Mouse (Mus musculus) B cell, adult 2 months (primary cell): ENCODE measurements around the gene Lrrc45.
"Not testable (repeated sequence)": the region's sequence is repeated elsewhere in the genome, so short reads cannot be mapped to it uniquely, and the experiment has no call there.

ENCODE experiments used
- DNase-seq, 2 experiments: peaks; one replicate each; pipeline ENCODE4 v3.0.0; 2022

The Lrrc45 gene

DNA sequence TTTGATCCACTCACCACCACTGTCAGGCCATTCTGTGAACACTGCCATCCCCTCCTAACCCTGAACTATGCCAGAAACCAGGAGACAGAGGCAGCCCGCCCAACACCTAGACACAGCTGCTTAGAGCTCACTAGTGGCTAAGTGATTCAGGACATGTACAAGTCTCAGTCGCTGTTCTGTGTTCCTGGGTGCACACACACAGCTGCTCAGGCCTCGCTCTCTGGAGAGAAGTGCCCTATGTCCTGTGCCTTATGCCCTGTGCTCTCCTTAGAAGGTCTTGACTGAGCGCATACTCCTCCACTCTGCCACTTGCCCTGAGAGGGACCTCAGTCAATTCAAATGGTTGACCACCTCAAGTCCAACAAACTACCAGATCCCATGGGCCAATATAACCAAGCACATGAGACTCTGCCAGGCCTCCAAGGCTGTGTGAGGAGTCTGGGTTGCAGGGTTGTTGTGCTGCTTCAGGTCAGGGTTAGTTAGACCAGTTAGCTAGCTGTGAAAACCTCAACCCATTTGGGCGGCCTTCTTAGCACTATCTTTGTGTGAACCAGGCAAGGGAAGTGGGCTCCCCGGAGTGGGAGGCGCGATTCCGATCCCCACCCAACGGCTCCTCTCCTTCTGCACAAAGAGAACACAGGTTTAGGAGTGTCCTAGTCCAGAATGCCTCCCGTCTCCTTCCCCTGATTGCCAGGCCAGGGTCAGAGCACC lies 15.0 kb downstream of the Lrrc45 start:
- no peak for DNase-seq

DNA sequence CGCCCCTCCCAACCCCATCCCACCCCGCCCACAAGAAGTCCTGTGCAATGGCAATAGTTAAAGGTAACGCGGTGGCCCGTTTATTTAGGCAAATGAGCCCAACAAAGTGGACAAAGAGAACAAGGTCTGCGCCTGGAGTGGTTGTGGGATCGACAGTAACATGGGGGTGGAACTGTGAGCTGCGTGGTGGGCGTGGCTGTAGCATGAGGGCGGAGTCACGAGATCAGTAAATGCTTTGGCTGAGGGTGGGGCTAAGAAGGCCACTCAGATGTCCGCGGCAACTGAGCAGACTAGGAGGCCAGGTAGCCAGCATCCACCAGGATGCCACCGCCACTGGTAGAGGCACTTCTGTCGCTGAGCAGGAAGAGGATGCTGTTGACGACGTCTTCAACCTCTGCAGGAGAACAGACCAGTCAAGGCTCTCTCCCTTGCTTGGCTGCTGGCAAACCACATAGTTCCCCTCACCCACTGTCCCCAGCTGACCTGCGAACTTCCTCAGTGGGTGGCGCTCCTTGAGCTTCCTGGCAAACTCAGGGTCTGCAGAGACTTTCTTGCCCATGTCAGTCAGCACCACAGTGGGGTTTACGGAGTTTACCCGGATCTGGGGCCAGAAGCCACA lies 15.8 kb downstream of the Lrrc45 start:
- peak; percentile 57 to 63 for DNase-seq

DNA sequence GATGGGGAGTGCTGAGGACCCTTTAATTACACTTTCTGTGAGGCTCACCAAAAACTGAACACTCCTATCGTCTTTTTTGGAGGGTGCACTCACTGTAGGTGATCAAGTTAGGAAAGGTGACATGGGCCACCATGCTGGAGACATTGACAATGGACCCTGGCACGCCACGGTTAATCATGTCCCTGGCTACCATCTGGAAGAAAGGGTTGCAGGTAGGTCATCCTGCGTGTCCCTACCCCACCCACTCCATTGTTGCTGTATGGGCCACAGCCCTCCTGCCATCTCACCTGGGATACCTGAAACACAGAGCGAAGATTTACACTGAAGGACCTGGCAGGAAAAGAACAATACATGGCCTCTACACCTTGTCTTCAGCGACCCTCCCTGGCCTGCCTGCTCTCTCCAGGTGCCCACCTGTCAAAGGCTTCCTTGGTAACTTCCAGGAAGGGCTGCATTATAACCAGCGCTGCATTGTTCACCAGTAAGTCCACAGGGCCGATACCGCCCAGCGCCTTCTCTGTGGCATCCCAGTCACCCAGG lies 16.7 kb downstream of the Lrrc45 start:
- no peak for DNase-seq

DNA sequence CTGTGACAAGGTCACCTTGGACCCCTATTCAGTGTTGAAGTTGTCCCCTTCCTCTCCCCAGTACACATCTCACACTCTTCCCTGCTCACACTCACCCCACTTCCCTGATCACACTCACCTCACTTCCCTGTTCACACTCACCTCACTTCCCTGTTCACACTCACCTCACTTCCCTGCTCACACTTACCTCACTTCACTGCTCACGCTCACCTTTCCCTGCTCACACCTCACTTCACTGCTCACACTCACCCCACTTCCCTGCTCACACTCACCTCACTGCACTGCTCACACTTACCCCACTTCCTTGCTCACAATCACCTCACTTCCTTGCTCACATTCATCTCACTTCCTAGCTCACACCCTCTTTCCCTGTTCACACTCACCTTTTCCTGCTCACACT lies 17.7 kb downstream of the Lrrc45 start:
- no peak for DNase-seq

DNA sequence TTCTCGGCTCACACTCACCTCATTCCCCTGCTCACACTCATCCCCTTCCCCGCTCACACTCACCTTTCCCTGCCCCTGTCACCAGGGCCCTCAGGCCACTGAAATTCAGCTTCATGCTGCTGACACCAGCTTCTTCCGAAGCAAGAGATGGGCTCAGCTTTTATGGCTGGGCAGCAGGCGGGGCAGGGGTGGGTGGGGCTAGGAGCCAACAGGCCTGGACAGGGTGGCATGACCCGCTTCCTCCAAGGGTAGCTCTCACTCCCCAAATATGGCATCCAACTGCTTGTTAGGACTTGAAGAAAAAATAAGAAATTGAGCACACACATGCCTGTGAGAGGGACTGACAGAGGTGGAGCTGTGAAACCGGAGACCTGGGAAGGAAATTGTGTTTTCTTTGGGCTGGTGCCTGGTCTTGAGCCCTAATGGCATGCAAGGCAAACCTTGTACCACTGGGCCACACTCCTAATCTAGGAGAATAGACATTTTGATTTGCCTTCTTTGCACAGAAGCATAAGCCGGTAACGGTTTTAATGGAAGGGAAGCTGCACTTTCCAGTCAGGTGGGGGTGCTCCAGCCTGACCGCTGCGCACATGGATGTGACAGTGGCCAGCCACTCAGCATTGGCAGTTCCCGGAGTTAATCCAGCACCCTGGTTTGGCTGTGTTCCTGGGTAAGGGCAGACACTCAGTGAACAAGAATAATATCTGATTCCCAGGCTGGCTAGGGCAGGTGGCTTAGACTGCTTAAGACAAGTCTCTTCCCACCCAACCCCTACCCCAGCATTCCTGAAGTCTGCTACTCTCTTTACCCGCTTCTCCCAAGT lies 18.3 kb downstream of the Lrrc45 start, which contains the start of gene Cbr2:
Gene Cbr2 (minus strand): TSS at position 257 of the 823 bp plus-strand sequence.
- DNase-seq: no peak

DNA sequence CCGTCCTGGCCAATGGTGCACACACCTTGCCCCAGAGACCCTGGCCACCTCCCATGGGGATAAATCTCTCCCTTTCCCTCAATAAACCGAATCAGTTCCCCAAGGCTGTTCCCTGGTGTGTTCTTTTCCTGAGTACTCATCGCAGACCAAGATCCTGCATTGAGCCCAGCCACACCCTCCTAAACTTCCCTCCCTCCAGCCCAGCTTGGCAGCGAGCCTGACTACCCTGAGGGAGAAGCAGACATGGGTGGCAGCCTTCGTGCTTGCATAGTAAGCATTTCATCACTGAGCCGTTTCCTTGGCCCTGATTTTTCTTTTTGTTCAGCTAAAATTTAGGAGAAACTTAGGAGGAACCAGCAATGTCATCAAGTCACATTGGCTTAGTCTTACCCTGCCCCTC lies 19.8 kb downstream of the Lrrc45 start:
- DNase-seq: no peak

DNA sequence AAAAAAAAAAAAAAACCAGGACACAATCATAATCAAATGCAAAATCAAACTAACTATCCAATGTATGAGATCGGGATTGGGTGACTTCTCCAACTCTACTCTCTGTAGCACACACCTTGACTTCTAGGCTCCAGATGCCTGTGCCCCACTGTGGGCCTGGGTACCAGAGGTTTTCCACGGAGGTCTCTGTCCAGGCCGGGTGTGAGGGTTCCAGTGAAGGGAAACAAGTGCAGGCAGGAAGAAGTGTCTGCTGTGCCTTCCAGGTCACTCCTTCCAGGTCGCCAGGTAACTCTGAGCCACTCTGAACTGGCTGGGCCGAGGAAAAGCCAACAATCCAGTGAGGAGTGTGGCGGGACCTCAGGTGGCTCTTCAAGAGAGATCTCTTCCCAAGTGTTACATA lies 22.7 kb downstream of the Lrrc45 start:
- DNase-seq: no peak

DNA sequence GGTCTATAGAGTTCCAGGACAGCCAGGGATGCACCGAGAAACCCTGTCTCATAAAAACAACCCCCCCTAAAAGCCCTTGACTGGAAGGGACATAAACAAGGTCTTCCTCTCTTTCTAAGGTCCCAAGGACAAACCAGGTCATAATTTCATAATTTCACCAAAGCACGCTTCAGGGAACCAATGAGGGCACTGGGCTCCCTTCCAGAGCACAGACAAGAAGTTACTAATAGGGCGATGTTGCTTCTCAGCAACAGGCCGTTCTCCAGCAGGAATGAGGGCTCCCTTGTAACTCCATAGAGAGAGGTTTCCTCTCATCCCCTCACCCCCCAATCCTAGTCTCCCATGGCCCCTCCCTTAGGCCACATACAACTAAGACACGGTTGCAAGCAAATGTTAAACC lies 27.3 kb downstream of the Lrrc45 start:
- no peak for DNase-seq

DNA sequence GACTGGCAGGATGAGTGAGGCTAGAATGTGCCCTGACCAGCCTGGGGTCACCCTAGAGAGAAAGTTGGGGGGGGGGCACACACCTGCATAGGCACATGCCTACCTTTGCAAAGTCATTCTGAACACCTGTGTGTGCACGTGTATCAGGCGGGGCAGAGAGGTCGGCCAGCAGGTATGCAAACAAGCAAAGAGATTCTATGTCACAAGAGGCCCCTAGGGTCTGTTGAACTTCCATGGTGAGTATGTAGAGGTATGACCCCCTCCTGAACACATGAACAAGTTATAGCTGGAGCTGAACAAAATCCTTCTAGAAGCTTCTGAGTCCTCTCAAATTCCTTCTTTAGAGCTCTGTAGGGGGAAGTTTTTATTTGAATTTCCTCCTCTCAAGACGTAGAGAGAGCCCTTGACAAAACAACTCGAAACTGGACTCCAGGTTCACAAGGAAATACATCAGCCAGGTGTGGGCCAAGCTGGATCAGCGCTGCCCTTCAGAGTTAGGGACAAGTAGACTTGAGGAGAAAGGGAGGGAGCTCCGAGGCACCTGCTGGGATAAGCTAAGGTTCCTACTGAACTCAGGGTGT lies 30.5 kb downstream of the Lrrc45 start:
- no peak for DNase-seq

DNA sequence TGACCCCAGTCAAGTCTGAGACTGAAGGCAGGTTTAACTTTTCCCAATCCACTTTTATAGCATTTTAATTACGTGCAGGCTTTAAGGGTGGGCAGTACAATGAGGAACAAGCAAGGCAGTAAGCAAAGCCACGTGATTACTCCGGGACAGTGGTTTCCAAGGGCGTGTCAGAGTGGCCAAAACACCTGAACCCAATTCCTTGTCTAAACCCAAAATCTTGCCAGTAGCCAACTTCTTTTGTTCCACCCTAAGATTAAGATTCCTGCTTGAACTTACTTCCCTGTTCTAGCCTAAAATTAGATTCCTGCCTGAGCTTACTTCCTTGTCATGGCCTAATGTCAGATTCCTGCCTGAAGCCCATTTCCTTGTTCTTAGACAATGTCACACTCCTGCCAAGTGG lies 34.2 kb downstream of the Lrrc45 start:
- no peak for DNase-seq

DNA sequence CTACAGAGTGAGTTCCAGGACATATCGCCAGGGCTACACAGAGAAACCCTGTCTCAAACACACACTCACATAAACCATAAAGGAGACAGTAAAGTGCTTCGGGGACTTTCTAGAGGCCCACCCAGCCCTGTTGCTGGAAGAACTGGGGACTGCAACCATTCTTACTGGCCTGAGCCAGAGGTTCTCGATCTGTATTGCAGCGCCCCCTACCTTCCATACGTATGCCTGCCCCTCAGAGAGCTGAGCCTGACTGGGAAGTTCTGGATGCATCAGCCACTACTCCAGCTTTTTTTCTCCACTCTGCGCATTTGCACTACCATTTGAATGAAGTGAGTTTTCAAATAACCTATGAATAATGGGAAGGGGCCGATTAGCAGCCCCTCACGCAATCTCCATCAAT lies 35.7 kb downstream of the Lrrc45 start:
- DNase-seq: peak; percentile 71 to 74

DNA sequence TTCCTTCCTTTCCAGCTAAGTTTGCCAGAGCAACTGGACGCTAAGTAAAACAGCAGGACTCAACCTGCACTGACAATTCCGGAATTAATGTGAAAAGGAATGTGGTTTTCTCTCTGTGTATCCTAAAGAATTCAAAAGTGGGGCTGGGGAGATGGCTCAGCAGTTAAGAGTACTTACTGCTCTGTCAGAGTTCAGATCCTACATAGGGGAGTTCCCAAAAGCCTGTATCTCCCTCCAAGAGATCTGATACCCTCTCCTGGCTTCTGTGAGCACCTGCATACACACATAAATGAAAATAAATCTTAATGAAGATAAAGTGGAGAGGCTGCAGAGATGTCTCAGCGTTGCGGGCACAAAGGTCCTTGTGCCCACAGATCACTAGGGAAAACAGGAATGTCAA lies 37.9 kb downstream of the Lrrc45 start:
- DNase-seq: no peak

DNA sequence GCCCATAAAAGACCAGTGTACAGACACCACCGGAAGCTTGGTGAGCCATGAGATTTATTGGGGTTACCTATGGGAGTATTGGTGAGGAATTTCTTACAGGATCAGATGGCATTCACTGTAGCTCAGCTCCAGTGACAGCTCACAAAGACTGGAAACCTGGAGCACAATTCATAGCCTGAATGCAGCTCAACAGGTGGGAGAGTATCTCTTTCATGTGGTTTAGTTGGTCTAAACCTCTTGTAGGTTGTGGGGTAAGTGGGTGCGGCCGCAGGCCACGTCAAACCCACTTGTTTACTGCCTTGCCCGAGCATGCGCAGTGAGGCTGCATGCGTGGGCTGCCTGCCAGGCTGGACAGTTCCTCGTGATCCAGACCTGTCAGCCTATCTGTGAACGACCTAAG lies 46.5 kb downstream of the Lrrc45 start:
- DNase-seq: no peak

DNA sequence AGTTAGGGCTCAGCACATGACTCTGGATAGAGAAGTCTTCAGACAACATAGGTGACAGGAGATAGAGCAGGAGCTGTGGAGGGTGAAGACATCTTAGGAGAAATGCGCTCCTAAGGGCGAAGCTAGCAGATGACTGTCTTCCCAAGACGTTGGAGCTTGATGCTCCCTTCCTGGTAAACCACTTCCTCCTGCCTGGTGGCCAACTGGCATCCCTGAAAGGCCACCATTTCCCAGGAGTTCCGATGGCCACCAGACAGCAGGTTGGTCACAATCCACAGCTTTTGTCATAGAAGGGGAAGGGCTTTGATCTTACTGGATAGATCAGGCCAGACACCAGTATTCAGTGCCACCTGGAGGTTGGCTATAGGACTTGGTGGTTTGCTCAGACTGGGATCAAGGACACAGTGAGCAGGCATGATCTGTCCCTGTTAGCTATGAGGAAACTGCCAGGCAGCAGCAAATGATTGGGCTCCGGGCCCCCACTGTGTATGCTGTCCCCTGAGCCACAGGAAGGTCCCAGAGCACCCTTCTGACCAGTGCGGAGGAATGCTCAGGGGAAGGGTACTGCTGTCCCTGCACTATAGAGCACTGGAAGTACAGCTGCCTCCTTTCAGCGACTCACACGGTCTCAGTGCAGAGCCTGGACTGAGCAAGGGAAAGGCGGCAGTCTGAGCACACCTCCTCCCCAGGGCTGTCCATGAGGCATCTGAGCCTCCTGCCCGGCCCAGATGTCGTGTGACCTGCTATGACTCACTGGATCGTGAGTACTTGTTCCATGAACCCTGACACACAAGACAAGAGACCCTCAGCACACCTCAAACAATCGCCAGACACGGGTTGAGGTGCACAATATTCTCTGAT lies 48.3 kb downstream of the Lrrc45 start:
- DNase-seq: no peak

DNA sequence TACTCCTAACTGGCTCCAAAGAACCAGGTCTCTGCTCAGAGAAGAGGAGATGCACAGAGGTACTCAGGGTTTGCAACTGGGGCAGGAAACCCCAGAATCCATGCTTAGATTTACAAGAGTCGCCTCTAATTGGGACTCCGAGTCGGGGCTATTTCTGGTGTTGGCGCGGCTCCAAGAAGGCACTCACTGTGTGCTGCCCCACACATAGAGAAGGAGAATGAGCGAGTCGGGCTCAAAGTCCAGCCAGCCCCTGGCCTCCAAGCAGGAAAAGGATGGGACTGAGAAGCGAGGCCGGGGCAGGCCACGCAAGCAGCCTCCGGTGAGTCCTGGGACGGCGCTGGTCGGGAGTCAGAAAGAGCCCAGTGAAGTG lies 48.9 kb downstream of the Lrrc45 start, which contains the start of gene Hmga1b:
Gene Hmga1b (plus strand): TSS at position 123 of the 370 bp plus-strand sequence.
- not testable (repeated sequence) for DNase-seq

DNA sequence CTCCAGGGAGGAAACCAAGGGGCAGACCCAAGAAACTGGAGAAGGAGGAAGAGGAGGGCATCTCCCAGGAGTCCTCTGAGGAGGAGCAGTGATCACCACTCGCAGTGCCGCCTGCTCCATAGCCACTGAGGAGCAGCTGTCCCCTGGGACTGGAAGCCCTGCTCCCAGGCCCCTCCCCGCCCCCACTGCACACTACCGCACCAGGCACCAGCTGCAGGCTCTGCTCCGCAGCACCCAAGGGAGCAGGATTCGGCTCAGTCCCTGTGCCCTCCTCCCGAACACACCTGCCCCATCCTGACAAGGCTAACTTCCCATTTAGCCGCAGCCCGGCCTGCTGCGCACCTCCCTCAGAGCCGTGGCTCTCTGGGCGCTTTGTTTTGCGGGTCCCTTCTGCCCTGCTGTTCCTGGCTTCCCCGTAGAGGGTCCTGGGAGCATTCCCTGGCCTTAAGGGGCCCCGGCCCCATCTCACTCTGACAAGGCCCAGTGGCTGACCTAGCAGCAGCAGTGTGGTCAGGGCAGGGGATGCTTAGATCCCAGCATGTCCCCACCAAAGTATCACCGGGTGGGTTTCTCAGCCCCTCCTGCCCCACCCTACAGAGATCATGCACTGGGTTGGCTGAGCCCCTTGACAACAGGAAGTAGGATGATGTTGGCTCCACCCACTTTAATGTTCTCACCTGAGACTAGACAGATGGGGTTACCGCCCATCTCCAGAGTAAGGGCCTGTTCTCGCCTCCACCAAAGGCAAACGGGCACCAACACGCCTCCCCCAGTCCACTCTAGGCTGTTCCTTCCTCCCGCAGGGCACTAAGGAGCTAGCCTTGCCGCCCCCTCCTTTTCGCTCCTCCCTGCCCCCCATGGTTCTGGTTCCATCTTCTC lies 49.6 kb downstream of the Lrrc45 start:
- not testable (repeated sequence) for DNase-seq

DNA sequence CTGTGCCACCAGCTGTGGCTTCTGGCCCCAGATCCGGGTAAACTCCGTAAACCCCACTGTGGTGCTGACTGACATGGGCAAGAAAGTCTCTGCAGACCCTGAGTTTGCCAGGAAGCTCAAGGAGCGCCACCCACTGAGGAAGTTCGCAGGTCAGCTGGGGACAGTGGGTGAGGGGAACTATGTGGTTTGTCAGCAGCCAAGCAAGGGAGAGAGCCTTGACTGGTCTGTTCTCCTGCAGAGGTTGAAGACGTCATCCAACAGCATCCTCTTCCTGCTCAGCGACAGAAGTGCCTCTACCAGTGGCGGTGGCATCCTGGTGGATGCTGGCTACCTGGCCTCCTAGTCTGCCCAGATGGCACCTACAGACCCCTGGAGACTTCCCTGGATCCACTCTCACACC lies 53.3 kb downstream of the Lrrc45 start:
- DNase-seq: not testable (repeated sequence)

DNA sequence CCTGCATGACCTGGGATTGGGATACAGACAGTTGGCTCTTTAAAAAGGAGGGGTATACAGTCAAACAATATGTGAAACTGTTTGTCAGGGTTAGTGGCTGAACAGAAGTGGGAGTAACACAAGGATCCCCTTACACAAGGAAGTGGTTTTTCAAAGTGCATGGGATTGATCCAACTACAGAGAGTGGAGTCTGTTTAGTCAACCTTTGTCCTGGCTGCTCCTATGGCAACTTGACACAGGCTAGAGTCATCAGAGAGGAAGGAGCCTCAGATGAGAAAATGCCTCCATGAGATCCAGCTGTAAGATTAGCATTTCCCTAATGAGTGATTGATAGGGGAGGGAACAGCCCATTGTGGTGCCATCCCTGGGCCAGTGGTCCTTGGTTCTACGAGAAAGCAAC lies 54.5 kb downstream of the Lrrc45 start:
- DNase-seq: no peak
